Mouse (Mus musculus) stomach, postnatal 0 days (tissue): ENCODE data around the gene Hes3.

Source experiments
- CTCF ChIP-seq: IDR thresholded peaks from 2 replicates; pipeline ENCODE4 v1.5.1; 2016; ENCODE audit warnings: antibody characterized with exemption, low read depth, mild to moderate bottlenecking, moderate library complexity
- EP300 ChIP-seq: optimal IDR thresholded peaks from 2 replicates; pipeline ENCODE3; 2016; ENCODE audit warnings: antibody characterized with exemption

DNA sequence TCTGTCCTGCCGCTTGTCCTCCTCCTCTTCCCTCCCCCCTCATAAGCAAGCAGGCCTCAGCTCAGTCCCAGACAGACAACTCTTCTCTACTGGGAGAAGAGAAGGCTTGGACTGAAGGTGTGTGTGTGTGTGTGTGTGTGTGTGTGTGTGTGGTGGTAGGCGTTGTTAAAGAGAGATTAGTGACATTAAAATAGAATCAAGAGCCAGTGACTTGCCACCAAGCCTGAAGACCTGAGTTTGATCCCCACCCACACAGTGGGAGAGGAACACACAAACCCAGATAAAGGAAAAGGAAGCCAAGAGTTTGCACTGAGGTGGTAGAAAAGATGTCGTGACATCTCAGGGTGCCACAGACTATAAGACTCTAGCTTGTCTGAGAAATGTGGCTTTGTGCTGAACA is 44.3 kb downstream of the Hes3 start:
- TF ChIP-seq CTCF (no peak), EP300 (no peak)
